Mouse (Mus musculus) kidney, adult 18-20 months (tissue): ENCODE data around the gene Aloxe3.

ENCODE experiments used
- DNase-seq: peaks from one replicate; pipeline ENCODE4 v3.0.0; 2021

The Aloxe3 gene

GRCm38 (mm10) chr11:69109032-69109900 lies 16.4 kb upstream of the Aloxe3 start:
- DNase-seq: no peak

- peak; percentile 94 for DNase-seq
Measured at GRCm38 (mm10) chr11:69110319-69111046, 15.2 kb upstream of the Aloxe3 start.

DNA sequence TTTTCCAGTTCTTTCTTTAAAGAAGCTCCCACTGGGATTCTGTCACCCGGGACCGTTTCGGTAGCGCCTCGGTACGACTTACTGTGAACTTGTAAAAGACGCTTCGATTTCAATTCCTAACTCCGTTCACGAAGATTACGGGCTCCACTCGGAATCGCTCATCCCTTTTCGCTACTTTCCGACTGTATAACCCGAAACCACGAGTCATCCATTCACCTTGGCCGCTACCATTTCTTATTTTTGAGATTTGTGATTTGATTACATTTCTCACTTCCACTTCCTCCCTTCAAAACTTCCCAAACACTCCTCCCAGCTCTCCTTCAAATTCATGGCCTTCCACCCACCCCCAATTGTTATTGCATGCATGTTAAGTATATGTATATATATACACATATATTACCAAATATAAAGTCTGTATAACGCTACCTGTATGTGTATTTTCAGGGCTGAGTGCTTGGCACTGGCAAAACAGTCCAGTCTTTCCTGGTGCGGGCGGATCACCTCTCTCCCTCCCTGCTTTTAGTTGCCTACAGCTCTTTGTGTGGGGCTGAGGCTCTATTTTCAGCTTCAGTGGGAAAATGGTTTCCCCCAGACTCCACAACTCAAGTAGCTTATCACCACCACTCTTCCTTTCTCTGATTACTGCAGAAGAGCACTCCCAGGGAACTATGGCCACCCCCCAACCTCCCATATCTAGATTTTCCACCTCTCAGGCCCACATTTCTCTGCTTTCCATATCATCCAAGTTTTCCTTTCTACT lies 14.5 kb upstream of the Aloxe3 start:
- no peak for DNase-seq

GRCm38 (mm10) chr11:69111865-69112264 lies 13.8 kb upstream of the Aloxe3 start:
- DNase-seq: no peak

DNA sequence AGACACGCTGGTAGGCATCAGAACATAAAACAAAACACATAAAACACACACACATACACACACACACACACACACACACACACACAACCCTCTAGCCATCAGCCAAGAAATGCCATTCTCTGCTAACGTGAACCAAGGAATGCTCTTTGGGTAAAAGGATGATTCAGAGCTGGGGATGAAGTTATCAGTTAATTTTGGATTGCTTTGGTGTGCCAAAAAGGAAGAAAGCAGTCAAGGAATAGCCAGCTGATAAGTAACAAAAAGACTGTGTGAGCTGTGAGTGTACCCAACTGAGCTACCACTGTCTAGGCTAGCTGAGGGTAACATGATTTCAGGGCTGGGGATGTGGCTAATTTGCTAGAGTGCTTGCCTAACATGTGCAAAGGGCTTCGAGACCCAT lies 11.7 kb upstream of the Aloxe3 start:
- no peak for DNase-seq

DNA sequence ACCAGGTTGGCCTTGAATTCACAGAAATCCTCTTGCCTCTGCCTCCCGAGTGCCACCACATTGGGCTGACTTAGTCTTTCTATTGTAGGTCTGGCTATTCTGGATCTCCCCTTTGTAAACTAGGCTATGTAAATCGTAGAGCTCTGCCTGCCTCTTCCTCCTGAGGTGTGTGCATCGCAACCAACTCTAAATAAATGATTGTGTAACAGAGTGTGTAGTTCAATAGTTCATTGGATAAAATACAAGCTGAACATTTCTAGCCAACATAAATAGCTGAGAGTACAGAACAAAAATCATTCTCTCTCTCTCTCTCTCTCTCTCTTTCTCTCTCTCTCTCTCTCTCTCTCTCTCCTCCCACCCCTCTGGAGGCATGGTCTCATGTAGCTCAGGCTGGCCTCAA lies 11.1 kb upstream of the Aloxe3 start:
- no peak for DNase-seq

- no peak for DNase-seq
Measured at GRCm38 (mm10) chr11:69116843-69117242, 8.9 kb upstream of the Aloxe3 start.

DNA sequence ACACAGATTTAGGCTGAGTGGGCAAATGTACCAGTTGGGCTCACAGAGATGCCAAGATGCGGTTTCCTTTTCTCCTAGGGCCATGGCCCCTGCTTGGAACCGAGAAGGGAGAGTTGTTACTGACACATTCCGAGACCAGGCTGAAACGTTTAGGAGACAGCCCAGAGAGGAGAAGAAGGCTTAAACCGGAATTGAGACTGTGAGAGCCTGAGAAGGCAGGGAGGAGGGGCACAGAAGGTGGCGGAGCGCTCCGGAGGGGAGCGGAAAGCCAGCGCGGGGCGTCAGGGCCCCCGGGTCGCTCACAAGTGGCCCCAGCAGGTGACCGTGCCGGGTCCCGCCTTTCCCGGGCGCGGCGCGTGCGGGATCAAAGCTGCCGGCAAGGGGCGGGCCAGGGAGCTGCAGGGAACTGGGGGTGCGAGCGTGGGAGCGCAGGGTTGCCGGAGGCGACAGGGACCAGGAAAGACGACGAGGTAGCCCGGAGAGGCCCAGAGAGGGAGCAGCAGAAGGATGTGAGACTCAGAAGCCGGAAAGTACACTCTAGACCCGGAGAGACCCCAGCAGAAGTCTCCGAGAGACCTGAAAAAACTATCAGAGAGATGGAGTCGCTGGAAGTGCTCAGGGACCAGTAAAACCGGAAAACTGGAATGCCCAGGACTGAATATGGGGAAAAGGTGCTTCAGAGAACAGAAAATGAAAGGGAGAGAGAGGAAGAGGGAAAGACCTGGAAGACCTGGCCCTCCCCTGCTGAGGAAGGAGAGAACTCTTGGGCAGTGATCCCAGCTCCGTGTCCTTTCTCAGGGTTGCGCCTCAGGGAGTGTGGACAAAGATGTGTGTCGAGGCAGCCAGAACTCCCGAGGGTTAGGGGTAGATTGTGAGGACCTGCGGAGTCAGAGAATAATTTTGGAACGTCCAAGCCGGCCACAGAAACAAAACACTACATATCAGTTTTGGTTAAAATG lies 7.7 kb upstream of the Aloxe3 start:
- peak; percentile 76 for DNase-seq

GRCm38 (mm10) chr11:69118765-69119164 lies 6.9 kb upstream of the Aloxe3 start:
- DNase-seq: peak; percentile 90

- no peak for DNase-seq
Measured at GRCm38 (mm10) chr11:69119446-69120155, 6.1 kb upstream of the Aloxe3 start.

DNA sequence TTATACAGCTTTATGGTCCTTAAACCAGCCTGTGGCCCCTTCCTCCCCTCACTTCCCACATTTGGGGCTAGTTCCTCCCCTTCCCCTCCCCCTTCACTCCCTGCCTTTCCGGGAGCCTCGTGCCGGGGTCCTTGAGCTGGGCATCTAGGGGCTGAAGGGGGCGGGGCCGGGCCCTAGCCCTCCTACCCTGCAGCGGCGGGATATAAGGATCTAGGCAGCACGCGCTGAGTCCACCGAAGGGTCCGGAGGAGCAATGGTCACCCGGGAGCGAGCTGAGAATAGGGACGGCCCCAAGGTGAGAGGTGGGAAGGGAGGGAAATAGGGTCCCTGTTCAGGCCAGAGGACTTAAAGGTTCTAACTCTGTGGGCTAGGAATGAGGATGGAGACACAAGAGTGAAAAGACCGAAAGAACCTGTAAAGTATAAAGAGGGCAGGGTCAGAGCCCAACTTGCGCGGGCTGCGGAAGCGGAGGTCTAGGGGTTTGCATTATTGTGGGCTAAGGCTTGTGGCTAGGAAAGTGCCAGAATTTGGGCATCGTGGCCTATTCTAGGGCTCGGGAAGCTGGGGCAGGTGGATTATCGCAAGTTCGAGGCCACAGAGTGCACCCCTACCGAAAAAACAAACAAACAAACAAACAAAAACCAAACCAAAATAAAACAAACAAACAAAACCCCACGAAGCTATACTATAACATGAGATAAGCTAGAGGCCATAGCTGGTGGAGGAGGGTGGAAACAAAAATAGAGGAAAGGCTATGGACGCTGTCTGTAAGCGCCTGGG lies 5.3 kb upstream of the Aloxe3 start, which contains the start of gene Hes7:
Hes7 (plus strand) TSS at position 184 of the 780 bp plus-strand sequence.
- no peak for DNase-seq

DNA sequence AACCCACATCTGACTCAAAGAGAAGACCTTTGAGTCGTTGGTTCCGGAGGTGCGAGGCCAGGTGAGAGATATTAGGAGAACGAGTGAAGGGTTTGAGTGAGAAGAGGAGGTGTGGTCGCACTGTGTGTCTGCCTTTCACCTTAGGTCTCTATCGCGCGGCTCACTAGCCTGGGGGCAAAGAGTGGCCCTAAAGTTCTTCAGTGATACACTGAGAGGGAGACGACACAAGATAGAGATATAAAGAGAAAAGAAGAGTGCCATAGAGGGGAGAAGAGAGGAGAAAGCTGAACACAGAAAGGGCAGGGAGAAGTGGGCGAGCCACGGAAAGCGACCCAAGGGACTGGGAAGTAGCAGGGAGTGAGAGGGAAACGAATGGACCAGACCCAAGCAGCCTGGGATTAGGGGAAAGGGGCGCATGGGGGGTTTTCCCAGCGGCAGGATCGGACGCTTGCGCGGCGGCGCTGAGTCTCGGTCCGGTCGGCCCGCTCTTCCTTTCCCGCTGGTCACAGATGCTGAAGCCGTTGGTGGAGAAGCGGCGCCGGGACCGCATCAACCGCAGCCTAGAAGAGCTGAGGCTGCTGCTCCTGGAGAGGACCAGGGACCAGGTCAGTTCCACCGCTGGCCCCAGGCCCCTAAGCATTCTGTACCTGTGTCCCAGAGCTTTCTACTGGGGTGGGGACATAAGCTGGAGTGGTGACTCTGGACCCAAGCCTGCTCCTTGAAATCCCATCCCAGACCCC lies 4.5 kb upstream of the Aloxe3 start:
- DNase-seq: peak; percentile 45

DNA sequence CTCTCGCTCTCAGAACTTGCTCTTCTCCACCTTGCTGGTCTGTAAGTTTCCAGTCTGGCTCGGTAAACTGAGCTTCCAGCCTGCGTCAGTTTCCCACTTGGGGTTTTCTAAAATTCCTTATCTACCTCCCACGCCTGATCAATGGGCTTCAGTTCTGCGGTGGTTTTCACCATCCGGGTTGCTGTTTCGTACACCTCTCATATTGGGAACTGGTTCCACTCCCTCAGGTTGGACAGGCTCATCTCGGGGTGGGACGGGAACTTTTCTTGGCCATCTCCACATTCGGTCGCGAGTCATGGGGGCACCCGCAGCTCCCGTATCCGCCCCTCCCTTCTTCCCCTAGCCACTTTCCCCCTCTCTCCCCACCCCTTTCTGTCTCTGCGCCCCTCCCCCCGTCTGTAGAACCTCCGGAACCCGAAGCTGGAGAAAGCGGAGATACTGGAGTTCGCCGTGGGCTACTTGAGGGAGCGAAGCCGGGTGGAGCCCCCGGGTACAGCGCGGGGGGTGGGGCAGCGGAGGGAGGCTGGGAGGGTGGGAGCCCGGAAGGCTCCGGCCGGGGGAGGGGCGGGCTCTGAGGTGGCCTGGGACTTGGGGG lies 3.9 kb upstream of the Aloxe3 start:
- DNase-seq: peak; percentile 55

DNA sequence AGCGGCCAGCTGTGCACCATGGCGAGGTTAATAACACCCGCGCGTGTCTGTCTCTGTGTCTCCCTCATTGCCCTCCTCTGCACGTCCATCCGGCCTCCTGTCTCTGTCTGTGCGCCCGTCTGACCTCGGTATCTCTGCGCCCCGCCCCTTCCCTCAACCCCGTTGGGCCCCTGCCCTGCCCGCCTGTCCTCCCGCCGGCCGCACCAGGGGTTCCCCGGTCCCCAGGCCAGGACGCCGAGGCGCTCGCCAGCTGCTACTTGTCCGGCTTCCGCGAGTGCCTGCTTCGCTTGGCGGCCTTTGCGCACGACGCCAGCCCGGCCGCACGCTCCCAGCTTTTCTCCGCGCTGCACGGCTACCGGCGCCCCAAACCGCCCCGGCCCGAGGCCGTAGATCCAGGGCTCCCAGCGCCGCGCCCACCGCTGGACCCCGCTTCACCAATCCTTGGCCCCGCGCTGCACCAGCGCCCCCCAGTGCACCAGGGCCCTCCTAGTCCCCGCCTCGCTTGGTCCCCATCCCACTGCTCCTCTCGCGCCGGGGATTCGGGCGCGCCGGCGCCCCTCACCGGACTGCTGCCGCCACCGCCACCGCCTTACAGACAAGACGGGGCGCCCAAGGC lies 3.3 kb upstream of the Aloxe3 start, which contains the start of gene 9130213A22Rik:
9130213A22Rik (minus strand) TSS at position 254 of the 616 bp plus-strand sequence.
- peak; percentile 90 for DNase-seq

- peak; percentile 90 for DNase-seq
Measured at GRCm38 (mm10) chr11:69123056-69123692, 2.5 kb upstream of the Aloxe3 start.

- DNase-seq: peak; percentile 93
Measured at GRCm38 (mm10) chr11:69123693-69124497, 1.8 kb upstream of the Aloxe3 start.

GRCm38 (mm10) chr11:69124498-69124847 lies 1.2 kb upstream of the Aloxe3 start:
- DNase-seq: peak; percentile 66
